Mouse (Mus musculus) heart, adult 2 months (tissue): ENCODE results near the gene Itga11. TPM values are rescaled to one million over a fixed set of nuclear protein-coding genes. Genes with fewer than 3 reads are reported as not detected.

ENCODE experiments used
- DNase-seq, 2 experiments: peaks; one replicate each; pipeline ENCODE4 v3.0.0; 2021
- H3K27ac ChIP-seq: fragments of 200-600 bp; 2 replicates; pipeline ENCODE4 v1.8.1; 2022
- H3K27me3 ChIP-seq: fragments of 200-500 bp; 2 replicates; pipeline ENCODE4 v1.6.1; 2012; ENCODE audit warnings: mild to moderate bottlenecking, low read length, inconsistent platforms, mixed read lengths; ENCODE audit not compliant: control insufficient read depth, insufficient read depth
- H3K36me3 ChIP-seq: fragments of 200-500 bp; 2 replicates; pipeline ENCODE4 v1.6.1; 2012; ENCODE audit warnings: low read length, inconsistent platforms; ENCODE audit not compliant: control insufficient read depth, insufficient read depth
- H3K4me1 ChIP-seq: fragments of 200-500 bp; 2 replicates; pipeline ENCODE4 v1.6.1; 2011; ENCODE audit warnings: low read length; ENCODE audit not compliant: control insufficient read depth, insufficient read depth
- H3K4me3 ChIP-seq: fragments of 200-600 bp; 2 replicates; pipeline ENCODE4 v1.8.1; 2022
- H3K79me2 ChIP-seq: fragments of 200-500 bp; replicated peaks from 2 replicates; pipeline ENCODE4 v1.6.1; 2012; ENCODE audit warnings: mild to moderate bottlenecking, inconsistent platforms, low read length, moderate library complexity, mixed read lengths; ENCODE audit not compliant: control insufficient read depth, insufficient read depth
- H3K9ac ChIP-seq: fragments of 200-500 bp; 2 replicates; pipeline ENCODE4 v1.6.1; 2012; ENCODE audit warnings: low read depth, mild to moderate bottlenecking, control low read depth, inconsistent platforms, low read length, mixed read lengths
- CTCF ChIP-seq: fragments of 200-600 bp; IDR thresholded peaks from 2 replicates; pipeline ENCODE4 v1.8.1; 2022; ENCODE audit warnings: antibody characterized with exemption, mild to moderate bottlenecking, moderate library complexity
- EP300 ChIP-seq: fragments of 200-500 bp; IDR thresholded peaks from 2 replicates; pipeline ENCODE4 v1.6.1; 2011; ENCODE audit warnings: low read depth, low read length, control low read depth; ENCODE audit not compliant: insufficient read depth
- POLR2A ChIP-seq: fragments of 200-500 bp; IDR thresholded peaks from 2 replicates; pipeline ENCODE4 v1.6.1; 2011; ENCODE audit warnings: mild to moderate bottlenecking, low read depth, low read length, control low read depth; ENCODE audit not compliant: insufficient read depth
- WGBS: fragments of 180-500 bp; shearing (Covaris S2); methylation state at CpG from one replicate; pipeline ENCODE4 v1.1.7; 2018; 5-methylcytosine and 5-hydroxymethylcytosine counted together
- intact Hi-C: fragments of 180-260 bp; cut with DNase I; formaldehyde crosslinking; loops from one replicate; pipeline ENCODE4 v1.15.1; 2025
- polyA plus RNA-seq: library from polyadenylated mRNA; depleted of rRNA; stranded (reverse); fragments of >200 nt; gene quantifications from 2 replicates; pipeline ENCODE4 v1.2.3, GENCODE M21; 2012
- total RNA-seq, 2 experiments: library from RNA; stranded (reverse); gene quantifications; 2 replicates each; pipeline ENCODE4 v1.2.3; 2021

The Itga11 gene
- total and polyA plus RNA-seq, 3 experiments: 1.1 to 2.9 (median 1.6) TPM

GRCm38 (mm10) chr9:62772746-62773145, 95.1 kb downstream of the Itga11 start:
- WGBS: 77% methylated on average over 8 of the region's 8 CpGs
- intact Hi-C loops: loop anchor here (10.0 kb wide), 1 partner anchor 148 kb away; no protein-coding TSS in a partner anchor

DNA sequence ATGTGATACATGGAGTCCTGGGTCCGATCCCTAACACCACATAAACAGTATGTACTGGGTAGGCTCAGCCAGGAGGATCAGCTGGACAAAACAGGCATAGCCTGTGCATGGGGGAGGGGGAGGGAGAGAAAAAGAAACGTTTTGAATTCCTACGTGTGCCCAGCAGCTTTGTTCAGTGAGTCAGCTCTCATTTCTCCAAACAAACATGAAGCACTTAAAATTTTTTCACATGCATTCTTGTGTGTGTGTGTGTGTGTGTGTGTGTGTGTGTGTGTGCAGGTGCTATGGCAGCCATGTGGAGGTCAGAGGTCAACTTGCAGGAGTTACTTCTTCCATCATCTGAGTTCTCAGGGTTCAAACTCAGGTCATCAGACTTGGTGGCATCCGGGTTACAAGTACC, 97.8 kb downstream of the Itga11 start:
- Histone ChIP-seq H3K36me3 (no peaks in the 10 kb centered on the region), H3K4me1 (no peaks in the 10 kb centered on the region), H3K27me3 (no peaks in the 10 kb centered on the region), H3K79me2 (no peaks in the 10 kb centered on the region), H3K4me3 (no peak overlapping the region), H3K9ac (no peak overlapping the region), H3K27ac (no peak overlapping the region)
- TF ChIP-seq CTCF (no peak), POLR2A (no peak), EP300 (no peak)
- intact Hi-C loops: loop anchor here (5.0 to 10.0 kb wide), 2 partner anchors 151 to 218 kb away; no protein-coding TSS in a partner anchor
- no peak for DNase-seq
- WGBS: 51% methylated on average over 4 of the region's 4 CpGs

More at GRCm38 (mm10) chr9:62772746-62773145, 95.1 kb downstream of the Itga11 start:
- Histone ChIP-seq H3K79me2 (no peaks in the 10 kb centered on the region), H3K4me1 (no peaks in the 10 kb centered on the region), H3K9ac (no peak overlapping the region), H3K4me3 (no peak overlapping the region), H3K27me3 (no peaks in the 10 kb centered on the region), H3K36me3 (no peaks in the 10 kb centered on the region), H3K27ac (no peak overlapping the region)
- TF ChIP-seq POLR2A (no peak), CTCF (no peak), EP300 (no peak)
- no peak for DNase-seq

DNA sequence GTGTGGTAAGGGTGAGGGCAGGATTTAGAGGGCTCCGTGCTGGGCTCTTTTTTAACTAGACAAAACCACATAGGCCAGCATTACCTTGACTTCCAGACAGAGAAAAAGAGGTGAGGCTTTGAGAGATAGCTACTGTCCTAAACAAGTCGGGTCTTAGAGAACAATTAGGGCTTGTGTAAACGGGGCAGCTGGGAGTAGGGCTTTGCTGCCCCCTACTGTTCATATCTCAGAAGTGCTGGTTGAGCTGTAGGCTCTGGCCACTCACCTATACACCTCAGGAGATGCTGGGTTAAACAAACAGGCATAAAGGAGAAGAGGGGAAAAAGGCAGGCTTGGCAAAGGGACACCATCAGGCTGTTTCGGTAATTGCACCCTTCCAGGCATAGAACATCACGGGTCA, 99.8 kb downstream of the Itga11 start:
- TF ChIP-seq CTCF (peak; percentile 97; the same call in 1 of the 2 replicates), EP300 (0 out of 2 replicates have a peak, but pooled peaks have one; percentile 36), POLR2A (no peak)
- intact Hi-C loops: loop anchor here (2.0 to 10.0 kb wide), 4 partner anchors 33 to 491 kb away; no protein-coding TSS in a partner anchor
- WGBS: 6% methylated on average over 5 of the region's 5 CpGs
- Histone ChIP-seq H3K9ac (no peak overlapping the region), H3K36me3 (no peaks in the 10 kb centered on the region), H3K4me3 (no peak overlapping the region), H3K27ac (no peak overlapping the region), H3K4me1 (no peaks in the 10 kb centered on the region), H3K79me2 (no peaks in the 10 kb centered on the region), H3K27me3 (no peaks in the 10 kb centered on the region)
- peak; percentile 43 to 58 for DNase-seq

GRCm38 (mm10) chr9:62778721-62779120, 101.1 kb downstream of the Itga11 start:
- Histone ChIP-seq H3K27me3 (no peaks in the 10 kb centered on the region), H3K9ac (no peak overlapping the region), H3K79me2 (no peaks in the 10 kb centered on the region), H3K27ac (no peak overlapping the region), H3K36me3 (no peaks in the 10 kb centered on the region), H3K4me3 (no peak overlapping the region), H3K4me1 (no peaks in the 10 kb centered on the region)
- WGBS: 77% methylated on average over 9 of the region's 9 CpGs
- intact Hi-C loops: loop anchor here (5.0 to 10.0 kb wide), 2 partner anchors 154 to 221 kb away; no protein-coding TSS in a partner anchor
- TF ChIP-seq POLR2A (no peak), EP300 (no peak), CTCF (no peak)
- DNase-seq: no peak

- Histone ChIP-seq H3K27me3 (no peaks in the 10 kb centered on the region), H3K27ac (no peak overlapping the region), H3K4me3 (no peak overlapping the region), H3K79me2 (no peaks in the 10 kb centered on the region), H3K9ac (no peak overlapping the region), H3K4me1 (no peaks in the 10 kb centered on the region), H3K36me3 (no peaks in the 10 kb centered on the region)
- intact Hi-C loops: loop anchor here (5.0 to 10.0 kb wide), 2 partner anchors 45 to 307 kb away; no protein-coding TSS in a partner anchor
- DNase-seq: peak in 1 of 2 experiments; percentile 38
- WGBS: 50% methylated on average over 3 of the region's 3 CpGs
- no peak for TF ChIP-seq CTCF
- 0 out of 2 replicates have a peak, but pooled peaks have one; percentile 32 for TF ChIP-seq EP300
- TF ChIP-seq POLR2A: no peak
Observed at GRCm38 (mm10) chr9:62781965-62782364, 104.3 kb downstream of the Itga11 start.

GRCm38 (mm10) chr9:62782976-62783781, 105.6 kb downstream of the Itga11 start:
- 45% methylated on average over 16 of the region's 16 CpGs for WGBS

More at GRCm38 (mm10) chr9:62782976-62783781, 105.6 kb downstream of the Itga11 start:
- H3K27me3 ChIP-seq: no peaks in the 10 kb centered on the region
- TF ChIP-seq POLR2A: no peak
- TF ChIP-seq CTCF: no peak
- no peak for TF ChIP-seq EP300
- H3K4me3 ChIP-seq: no peak overlapping the region
- intact Hi-C loops: loop anchor here (5.0 to 10.0 kb wide), 2 partner anchors 44 to 308 kb away; no protein-coding TSS in a partner anchor
- no peak overlapping the region for H3K9ac ChIP-seq
- H3K4me1 ChIP-seq: no peaks in the 10 kb centered on the region
- no peak for DNase-seq
- H3K36me3 ChIP-seq: no peaks in the 10 kb centered on the region
- H3K27ac ChIP-seq: no peak overlapping the region
- H3K79me2 ChIP-seq: no peaks in the 10 kb centered on the region
